Mouse (Mus musculus): ENCODE measurements around the gene Zfp36l1. TPM values are rescaled to one million over a fixed set of nuclear protein-coding genes. Genes with fewer than 3 reads are reported as not detected.

Zfp36l1 gene
- polyA plus RNA-seq, 1 experiment from 2014 or later: 145 TPM

GRCm38 (mm10) chr12:80115142-80115862 is 2.5 kb upstream of the Zfp36l1 start:
- peak overlapping the region; percentile 88 for H3K9ac ChIP-seq (ENCODE audit: low read depth, low read length)
- H3K4me3 ChIP-seq (ENCODE audit: low read depth, low read length): peak overlapping the region; percentile 82
- under 1% methylated on average over 55 of the region's 71 CpGs for WGBS
- H3K27me3 ChIP-seq (replicated peaks; ENCODE audit: control insufficient read depth, insufficient read depth, low read length): no peaks in the 10 kb centered on the region
- H3K4me1 ChIP-seq (ENCODE audit: control insufficient read depth, insufficient read depth, low read length): peaks cover 9% of the 10 kb centered on the region; the same call in 1 of the 2 replicates
- peak overlapping the region; percentile 87 for H3K4me2 ChIP-seq (ENCODE audit: low read depth, low read length)
- ATAC-seq (ENCODE audit: low read depth): peak; percentile 58
- H3K9me3 ChIP-seq (ENCODE audit: control insufficient read depth, low read length): no peaks in the 10 kb centered on the region
- peaks cover 12% of the 10 kb centered on the region for H3K36me3 ChIP-seq (ENCODE audit: control insufficient read depth, insufficient read depth, low read length)
- DNase-seq (ENCODE audit: low spot score): peak; percentile 89
- H3K27ac ChIP-seq (replicated peaks; ENCODE audit: low read depth, low read length): peak overlapping the region; percentile 99

DNA sequence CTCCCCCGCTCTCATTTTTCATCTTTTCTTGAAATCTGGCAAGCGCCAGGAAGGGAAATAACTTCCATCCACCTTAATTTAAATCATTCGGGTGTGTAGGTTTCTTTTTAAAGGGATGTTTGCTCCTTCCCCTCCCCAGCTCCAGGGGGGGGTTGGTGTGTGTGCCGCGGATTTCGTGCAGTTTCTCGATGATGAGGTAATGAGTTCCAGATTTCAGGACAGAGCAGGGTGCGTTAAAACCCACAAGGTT is 2.0 kb upstream of the Zfp36l1 start:
- Histone ChIP-seq H3K9me3 (ENCODE audit: control insufficient read depth, low read length) (no peaks in the 10 kb centered on the region), H3K27me3 (replicated peaks; ENCODE audit: control insufficient read depth, insufficient read depth, low read length) (no peaks in the 10 kb centered on the region), H3K27ac (replicated peaks; ENCODE audit: low read depth, low read length) (peak overlapping the region; percentile 99), H3K4me2 (ENCODE audit: low read depth, low read length) (peak overlapping the region; percentile 87), H3K36me3 (ENCODE audit: control insufficient read depth, insufficient read depth, low read length) (peaks cover 16% of the 10 kb centered on the region), H3K4me1 (ENCODE audit: control insufficient read depth, insufficient read depth, low read length) (peaks cover 9% of the 10 kb centered on the region; the same call in 1 of the 2 replicates), H3K4me3 (ENCODE audit: low read depth, low read length) (peak overlapping the region; percentile 82), H3K9ac (ENCODE audit: low read depth, low read length) (peak overlapping the region; percentile 88)
- peak; percentile 95 for DNase-seq (ENCODE audit: low spot score)
- 0% methylated on average over 8 of the region's 8 CpGs for WGBS
- ATAC-seq (ENCODE audit: low read depth): peak; percentile 10

DNA sequence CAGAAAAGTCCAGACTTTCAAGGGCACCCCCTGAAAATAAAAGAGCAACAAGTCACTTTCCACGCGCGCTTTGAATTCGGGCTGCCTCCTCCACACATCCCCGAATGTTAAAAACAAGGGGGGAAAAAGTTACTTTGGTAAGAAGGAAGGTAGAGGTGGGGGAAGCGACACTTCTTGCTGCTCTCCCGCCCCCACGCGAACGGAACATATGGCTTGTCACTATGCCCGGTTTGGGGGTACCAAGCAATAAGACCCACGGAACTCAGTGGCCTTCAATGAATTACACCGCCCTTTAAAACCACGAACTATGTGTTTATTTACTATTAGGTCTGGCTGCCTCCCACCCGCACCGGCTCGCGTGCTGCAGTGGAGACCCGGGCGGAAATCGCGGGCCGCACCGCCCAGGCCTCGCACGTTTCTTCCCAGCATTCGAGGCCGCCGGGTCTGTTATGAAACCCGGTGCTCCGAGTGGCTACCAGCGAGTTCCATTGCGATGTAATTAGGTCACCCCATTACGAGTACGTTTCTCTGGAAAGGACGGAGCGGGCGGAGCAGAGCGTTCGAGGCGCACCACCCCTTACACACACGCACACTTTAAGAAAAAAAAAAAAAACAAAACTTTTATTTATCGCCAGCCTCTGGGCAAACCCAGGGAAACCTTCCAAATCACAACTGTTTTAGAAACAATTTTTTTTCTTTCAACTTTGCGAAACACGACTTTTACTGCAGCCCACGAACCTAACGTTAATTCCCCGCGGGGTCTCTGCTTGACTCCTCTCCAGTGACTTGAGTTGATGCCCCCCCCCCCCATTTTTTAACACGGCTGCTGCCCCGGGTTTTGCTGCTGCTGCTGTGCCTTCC is 1.4 kb upstream of the Zfp36l1 start:
- peak overlapping the region; percentile 88 for H3K9ac ChIP-seq (ENCODE audit: low read depth, low read length)
- under 1% methylated on average over 51 of the region's 51 CpGs for WGBS

GRCm38 (mm10) chr12:80113586-80114021 is 791 bp upstream of the Zfp36l1 start:
- WGBS: under 1% methylated on average over 22 of the region's 22 CpGs
- DNase-seq (ENCODE audit: low spot score): no peak

More for the DNA sequence above, 1.4 kb upstream of the Zfp36l1 start:
- H3K36me3 ChIP-seq (ENCODE audit: control insufficient read depth, insufficient read depth, low read length): peaks cover 21% of the 10 kb centered on the region
- peak overlapping the region; percentile 82 for H3K4me3 ChIP-seq (ENCODE audit: low read depth, low read length)
- H3K9me3 ChIP-seq (ENCODE audit: control insufficient read depth, low read length): no peaks in the 10 kb centered on the region
- peaks cover 9% of the 10 kb centered on the region; the same call in 1 of the 2 replicates for H3K4me1 ChIP-seq (ENCODE audit: control insufficient read depth, insufficient read depth, low read length)
- H3K27ac ChIP-seq (replicated peaks; ENCODE audit: low read depth, low read length): peak overlapping the region; percentile 99
- peak; percentile 4; the same call in 1 of the 2 replicates for ATAC-seq (ENCODE audit: low read depth)
- H3K27me3 ChIP-seq (replicated peaks; ENCODE audit: control insufficient read depth, insufficient read depth, low read length): no peaks in the 10 kb centered on the region
- peak overlapping the region; percentile 87 for H3K4me2 ChIP-seq (ENCODE audit: low read depth, low read length)
- DNase-seq (ENCODE audit: low spot score): peak; percentile 91

DNA sequence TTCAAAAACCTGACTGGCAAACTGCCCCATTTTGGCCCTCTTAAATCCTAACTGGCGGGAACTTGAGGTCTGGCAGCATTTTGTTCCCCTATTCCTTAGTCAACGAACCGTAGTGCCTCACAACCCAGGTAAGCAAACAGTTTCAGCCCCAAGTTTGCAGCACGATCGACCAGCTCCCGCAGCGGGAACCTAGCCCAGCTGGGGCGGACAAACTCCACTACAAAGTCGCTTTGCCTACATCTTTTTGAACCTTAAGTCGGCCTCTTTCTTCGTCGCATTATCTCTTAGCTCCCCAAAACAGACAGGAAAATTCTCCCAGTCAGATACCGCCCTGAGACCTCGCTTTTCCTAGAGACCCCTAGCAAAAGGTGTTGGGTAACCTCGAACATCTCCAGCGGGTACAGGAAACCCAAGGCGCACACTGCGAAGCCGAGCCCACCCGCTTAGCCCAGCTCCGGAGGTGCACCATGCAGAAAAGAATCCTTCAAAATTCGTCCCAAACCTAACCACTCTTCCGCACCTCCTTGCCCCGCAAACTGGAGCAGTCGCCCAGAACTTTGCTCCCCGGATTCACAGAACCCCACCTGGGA is 647 bp downstream of the Zfp36l1 start:
- Histone ChIP-seq H3K9me3 (ENCODE audit: control insufficient read depth, low read length) (no peaks in the 10 kb centered on the region), H3K27me3 (replicated peaks; ENCODE audit: control insufficient read depth, insufficient read depth, low read length) (no peaks in the 10 kb centered on the region), H3K36me3 (ENCODE audit: control insufficient read depth, insufficient read depth, low read length) (peaks cover 37% of the 10 kb centered on the region), H3K4me2 (ENCODE audit: low read depth, low read length) (peak overlapping the region; percentile 87), H3K4me3 (ENCODE audit: low read depth, low read length) (peak overlapping the region; percentile 82), H3K27ac (replicated peaks; ENCODE audit: low read depth, low read length) (peak overlapping the region; percentile 99), H3K9ac (ENCODE audit: low read depth, low read length) (peak overlapping the region; percentile 99), H3K4me1 (ENCODE audit: control insufficient read depth, insufficient read depth, low read length) (peaks cover 9% of the 10 kb centered on the region; the same call in 1 of the 2 replicates)
- ATAC-seq (ENCODE audit: low read depth) (no peak), DNase-seq (ENCODE audit: low spot score) (no peak)
- WGBS: under 1% methylated on average over 26 of the region's 26 CpGs

More at GRCm38 (mm10) chr12:80113586-80114021, 791 bp upstream of the Zfp36l1 start:
- H3K4me3 ChIP-seq (ENCODE audit: low read depth, low read length): peak overlapping the region; percentile 82
- H3K9me3 ChIP-seq (ENCODE audit: control insufficient read depth, low read length): no peaks in the 10 kb centered on the region
- peak overlapping the region; percentile 99 for H3K27ac ChIP-seq (replicated peaks; ENCODE audit: low read depth, low read length)
- peak overlapping the region; percentile 87 for H3K4me2 ChIP-seq (ENCODE audit: low read depth, low read length)
- H3K27me3 ChIP-seq (replicated peaks; ENCODE audit: control insufficient read depth, insufficient read depth, low read length): no peaks in the 10 kb centered on the region
- H3K4me1 ChIP-seq (ENCODE audit: control insufficient read depth, insufficient read depth, low read length): peaks cover 9% of the 10 kb centered on the region; the same call in 1 of the 2 replicates
- H3K36me3 ChIP-seq (ENCODE audit: control insufficient read depth, insufficient read depth, low read length): peaks cover 28% of the 10 kb centered on the region
- peak overlapping the region; percentile 88 for H3K9ac ChIP-seq (ENCODE audit: low read depth, low read length)
- no peak for ATAC-seq (ENCODE audit: low read depth)

DNA sequence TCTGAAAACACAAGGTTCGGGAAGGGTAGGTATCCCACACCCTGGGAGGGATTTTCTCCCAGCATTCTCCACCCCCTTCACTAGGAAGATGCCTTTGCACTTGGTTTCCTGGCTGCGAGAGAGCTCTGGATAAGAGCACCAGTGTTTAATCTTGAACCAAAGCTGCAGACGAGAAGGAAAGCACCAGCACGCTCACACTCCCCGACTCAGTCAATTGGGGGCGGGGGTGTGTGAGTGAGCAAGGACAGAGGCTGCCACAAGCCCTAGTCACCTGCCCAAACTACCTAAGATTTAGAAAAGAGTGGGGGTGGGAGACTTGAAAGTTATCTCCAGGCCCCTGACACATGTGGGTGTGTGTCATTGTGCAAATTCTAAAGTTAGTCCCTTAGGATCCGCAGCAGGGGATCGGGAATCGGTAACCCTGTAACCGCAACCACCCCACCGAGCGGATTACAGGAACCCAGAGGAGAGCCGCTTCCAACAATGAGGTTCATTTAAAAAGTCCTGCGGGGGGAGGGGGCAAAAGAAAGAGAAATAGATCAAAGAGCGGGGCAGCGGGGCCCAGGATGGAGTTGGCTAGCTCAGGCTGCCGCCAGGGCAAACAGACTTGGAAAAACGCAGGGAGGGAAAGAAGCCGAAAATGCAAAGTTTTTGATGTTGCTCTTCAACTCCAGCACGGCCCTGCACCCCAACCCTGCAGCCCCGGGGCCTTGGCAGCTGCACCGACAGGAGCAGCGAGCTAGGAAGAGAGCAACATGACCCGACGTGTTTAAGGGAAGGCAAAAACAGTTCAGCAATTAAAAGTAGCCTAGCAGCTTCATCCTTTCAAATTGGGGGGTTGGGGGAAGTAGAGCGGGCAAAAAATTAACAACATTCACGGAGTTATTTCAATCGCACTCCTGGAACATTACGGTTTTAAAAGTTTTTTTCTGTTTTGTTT is 1.4 kb downstream of the Zfp36l1 start:
- Histone ChIP-seq H3K27me3 (replicated peaks; ENCODE audit: control insufficient read depth, insufficient read depth, low read length) (no peaks in the 10 kb centered on the region), H3K9ac (ENCODE audit: low read depth, low read length) (peak overlapping the region; percentile 99), H3K9me3 (ENCODE audit: control insufficient read depth, low read length) (no peaks in the 10 kb centered on the region), H3K4me1 (ENCODE audit: control insufficient read depth, insufficient read depth, low read length) (peaks cover 4% of the 10 kb centered on the region; the same call in 1 of the 2 replicates), H3K4me2 (ENCODE audit: low read depth, low read length) (peak overlapping the region; percentile 87), H3K36me3 (ENCODE audit: control insufficient read depth, insufficient read depth, low read length) (peaks cover 43% of the 10 kb centered on the region), H3K27ac (replicated peaks; ENCODE audit: low read depth, low read length) (peak overlapping the region; percentile 99), H3K4me3 (ENCODE audit: low read depth, low read length) (peak overlapping the region; percentile 82)
- DNase-seq (ENCODE audit: low spot score): peak; percentile 70
- under 1% methylated on average over 29 of the region's 29 CpGs for WGBS
- ATAC-seq (ENCODE audit: low read depth): no peak

DNA sequence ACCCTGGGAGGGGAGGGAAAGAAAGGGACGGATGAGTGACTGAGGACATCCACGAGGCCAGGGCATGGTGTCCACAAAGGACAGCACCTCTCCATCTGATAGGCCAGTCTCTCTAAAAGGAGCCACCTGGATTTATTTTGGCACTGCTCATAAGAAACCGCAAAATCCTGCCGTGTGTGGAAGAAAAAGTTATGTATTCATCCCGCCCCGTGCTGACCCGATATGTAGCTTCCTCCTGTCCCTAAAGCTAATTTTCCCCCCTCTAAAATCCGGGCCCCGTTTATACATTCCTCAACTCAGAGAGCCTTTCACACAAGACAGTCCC is 2.3 kb downstream of the Zfp36l1 start:
- 0% methylated on average over 9 of the region's 9 CpGs for WGBS
- no peak for DNase-seq (ENCODE audit: low spot score)
- no peak for ATAC-seq (ENCODE audit: low read depth)
- Histone ChIP-seq H3K4me1 (ENCODE audit: control insufficient read depth, insufficient read depth, low read length) (no peaks in the 10 kb centered on the region), H3K9me3 (ENCODE audit: control insufficient read depth, low read length) (no peaks in the 10 kb centered on the region), H3K4me2 (ENCODE audit: low read depth, low read length) (peak overlapping the region; percentile 87), H3K9ac (ENCODE audit: low read depth, low read length) (peak overlapping the region; percentile 99), H3K27me3 (replicated peaks; ENCODE audit: control insufficient read depth, insufficient read depth, low read length) (no peaks in the 10 kb centered on the region), H3K4me3 (ENCODE audit: low read depth, low read length) (peak overlapping the region; percentile 82), H3K36me3 (ENCODE audit: control insufficient read depth, insufficient read depth, low read length) (peaks cover 43% of the 10 kb centered on the region), H3K27ac (replicated peaks; ENCODE audit: low read depth, low read length) (peak overlapping the region; percentile 99)
